Mouse (Mus musculus): Measurements from ENCODE around the gene Galnt6.

The Galnt6 gene

DNA sequence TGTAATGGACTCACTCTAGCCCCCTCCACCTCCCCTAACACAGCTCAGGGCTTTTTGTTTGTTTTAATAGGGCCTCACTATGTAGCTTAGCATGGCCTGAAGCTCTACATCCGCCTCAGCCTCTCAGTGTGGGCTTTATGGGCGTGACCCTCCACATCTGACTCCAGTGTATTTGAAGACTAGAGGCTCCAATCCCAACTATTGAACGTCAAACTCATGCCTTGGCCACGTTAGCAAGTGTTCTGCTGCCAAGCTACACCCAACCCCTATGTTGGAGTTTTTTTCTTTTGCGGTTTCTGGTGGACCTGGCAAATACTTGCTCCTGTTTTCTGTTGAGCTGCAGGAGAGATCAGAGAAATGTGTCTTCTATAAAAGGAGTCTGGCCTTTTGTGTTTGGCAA, 23.9 kb upstream of the Galnt6 start:
- DNase-seq = no peak

DNA sequence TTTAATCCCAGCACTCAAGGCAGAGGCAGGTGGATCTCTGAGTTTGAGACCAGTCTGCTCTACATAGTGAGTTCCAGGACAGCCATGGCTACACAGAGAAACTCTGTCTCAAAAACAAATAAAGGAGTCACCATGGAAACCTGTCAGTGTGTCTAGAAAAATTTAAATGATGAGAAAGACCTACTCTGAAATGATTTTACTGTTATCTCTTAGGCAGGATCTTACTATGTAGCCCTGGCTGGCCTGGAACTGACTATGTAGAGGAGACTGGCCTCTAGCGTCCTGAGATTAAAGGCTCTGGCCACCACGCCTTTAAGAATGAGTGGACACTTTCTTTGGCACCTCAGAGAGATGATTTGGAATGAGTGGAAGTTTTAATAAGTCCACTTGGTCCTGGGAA, 23.3 kb upstream of the Galnt6 start:
- DNase-seq = no peak

DNA sequence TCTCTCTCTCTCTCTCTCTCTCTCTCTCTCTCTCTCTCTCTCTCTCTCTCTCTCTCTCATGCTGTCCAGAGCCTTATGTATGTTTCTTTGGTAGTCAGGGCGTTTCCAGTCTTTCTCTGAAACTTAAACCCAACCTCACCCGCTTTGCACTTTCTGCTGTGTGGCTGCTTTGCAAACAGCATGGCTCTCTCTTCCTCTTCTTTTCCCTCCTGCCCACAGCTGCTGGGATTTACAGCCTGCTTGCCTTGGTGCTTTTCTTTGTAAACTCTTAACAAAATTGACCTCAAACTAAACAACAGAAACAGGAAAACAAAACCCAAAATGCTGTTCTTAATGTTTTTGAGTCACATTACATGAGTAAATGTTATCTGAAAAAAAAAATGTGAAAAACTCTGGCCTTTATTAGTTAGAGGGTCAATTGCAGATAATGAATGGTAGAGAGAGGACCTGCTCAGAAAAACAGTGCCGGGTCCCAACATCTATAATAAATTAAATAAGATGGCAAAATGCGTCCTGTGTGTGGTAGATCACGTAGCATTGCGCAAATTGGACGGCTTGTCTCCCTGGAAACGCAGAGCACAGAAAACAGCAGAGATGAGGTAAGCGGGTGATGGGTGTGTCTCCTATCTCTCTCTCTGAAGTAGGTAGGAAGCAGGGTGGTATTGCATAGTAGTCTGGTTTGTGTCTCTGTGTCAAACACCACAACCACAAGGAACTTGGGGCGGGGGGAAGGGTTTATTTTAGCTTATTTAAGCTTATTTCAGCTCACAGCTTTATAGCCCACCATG, 20.8 kb upstream of the Galnt6 start:
- DNase-seq = no peak

DNA sequence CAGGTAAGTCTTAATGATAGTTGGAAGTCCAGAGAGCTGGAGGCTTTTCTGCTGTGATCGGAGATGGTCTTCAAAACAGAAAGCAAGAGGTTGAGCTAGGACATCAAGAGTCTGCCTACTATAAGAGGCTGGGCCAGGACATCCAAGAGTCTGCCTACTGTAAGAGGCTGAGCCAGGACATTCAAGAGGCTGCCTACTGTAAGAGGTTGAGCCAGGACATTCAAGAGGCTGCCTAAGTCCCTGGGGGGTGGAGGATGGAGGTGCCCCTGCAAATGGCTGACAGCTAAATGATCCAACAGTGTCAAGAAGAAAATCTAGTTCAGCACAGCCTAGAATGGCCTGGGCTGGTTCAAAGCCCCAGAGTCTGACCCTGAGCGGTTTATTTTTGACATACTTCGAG, 19.4 kb upstream of the Galnt6 start:
- DNase-seq = no peak

DNA sequence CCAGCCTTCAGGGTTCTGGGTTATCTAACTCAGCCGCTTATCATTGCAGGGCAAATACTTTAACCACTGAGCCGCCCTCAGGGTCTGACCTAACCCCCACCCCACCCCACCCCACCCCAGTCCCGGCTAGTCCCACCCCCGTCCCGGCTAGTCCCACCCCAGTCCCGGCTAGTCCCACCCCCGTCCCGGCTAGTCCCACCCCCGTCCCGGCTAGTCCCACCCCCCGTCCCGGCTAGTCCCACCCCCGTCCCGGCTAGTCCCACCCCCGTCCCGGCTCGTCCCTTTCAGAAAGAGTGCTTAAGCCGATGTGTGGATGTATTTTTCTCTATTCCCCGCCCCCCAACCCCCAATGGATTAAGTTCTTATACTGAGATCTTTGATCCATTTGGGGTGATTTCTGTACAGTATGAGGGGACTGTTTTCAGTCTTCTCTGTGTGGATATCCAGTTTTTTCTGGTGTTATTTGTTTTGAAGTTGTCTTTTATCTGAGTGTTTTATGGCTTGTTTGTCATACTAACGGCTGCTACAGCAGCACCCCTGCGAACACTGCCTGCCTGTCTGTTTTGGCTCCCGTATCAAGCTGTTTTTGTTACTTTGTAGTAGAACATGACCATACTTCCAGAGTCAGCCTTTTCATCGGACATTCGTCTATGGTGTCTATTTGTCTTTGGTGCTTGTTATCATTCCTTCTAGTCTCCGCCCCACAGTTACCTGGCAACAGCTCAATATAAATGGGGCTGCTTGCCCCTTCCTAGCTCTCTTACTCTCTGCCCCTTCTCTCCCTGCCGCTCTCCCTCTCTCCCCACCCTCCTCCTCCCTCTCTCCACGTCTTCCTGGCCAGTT, 18.2 kb upstream of the Galnt6 start:
- no peak for DNase-seq

DNA sequence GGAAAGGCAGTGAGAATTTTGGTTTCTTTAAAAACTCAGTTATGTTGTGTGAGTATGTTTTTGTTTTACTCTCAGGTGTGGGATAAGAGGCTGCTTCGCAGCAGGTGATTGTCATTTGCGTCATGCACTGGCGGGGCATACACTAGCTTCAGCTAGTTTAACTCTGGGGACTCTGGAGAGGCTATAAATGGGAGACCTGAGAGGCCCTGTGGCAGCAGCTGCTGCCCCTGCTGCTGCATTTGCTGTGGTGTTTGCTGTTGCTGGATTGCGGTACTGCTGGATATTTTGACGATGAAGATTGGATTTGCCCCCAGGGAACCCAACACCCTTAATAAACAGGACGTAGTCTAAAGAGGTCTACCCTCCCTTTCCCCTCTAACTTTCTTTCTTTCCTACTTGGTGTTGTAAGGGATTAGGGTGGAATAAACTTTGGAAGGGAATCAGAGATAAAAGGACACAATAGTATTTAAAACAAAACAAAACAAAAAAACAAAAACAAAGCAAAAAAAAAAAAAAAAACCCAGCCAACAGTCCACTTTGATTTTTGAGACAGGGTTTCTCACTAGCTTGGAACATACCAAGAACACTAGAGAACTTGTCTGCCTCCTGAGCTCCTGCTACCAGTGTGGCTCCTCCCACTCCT, 17.4 kb upstream of the Galnt6 start:
- no peak for DNase-seq

DNA sequence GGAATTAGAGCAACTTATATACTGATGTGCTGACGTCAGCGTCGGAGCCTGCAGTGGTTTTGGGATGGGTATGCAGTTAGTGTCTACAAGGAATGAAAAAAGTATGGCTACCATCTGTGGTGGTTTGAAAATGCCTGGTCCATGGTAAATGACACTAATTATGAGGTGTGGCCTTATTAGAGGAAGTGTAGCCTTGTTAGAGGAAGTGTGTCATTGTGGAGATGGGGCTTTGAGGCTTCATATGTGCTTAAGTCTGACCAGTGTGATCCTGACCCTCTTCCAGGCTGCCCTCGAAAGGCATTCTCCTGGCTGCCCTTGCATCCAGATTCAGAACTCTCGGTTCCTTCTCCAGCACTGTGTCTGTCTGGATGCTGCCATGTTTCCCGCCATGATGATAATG, 14.1 kb upstream of the Galnt6 start:
- no peak for DNase-seq

DNA sequence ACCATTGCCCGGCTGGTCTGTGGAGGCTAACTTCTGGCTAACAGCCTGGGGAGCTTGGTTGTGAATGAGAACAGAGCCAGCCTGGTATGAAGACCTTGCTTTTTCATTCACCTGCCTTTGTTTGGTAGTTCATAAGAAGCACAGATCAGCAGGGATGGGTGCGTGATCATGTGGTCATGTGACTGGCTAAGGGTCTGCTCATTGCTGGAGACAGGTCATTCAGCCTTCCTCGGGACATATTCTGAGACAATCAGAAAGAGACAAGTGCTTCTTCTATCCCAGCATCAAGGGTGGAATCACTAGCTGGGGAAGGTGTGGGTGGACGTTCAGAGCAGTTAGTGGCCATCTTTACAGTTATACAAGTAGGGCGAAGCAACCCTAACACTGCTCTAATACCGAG, 10.3 kb upstream of the Galnt6 start:
- no peak for DNase-seq

DNA sequence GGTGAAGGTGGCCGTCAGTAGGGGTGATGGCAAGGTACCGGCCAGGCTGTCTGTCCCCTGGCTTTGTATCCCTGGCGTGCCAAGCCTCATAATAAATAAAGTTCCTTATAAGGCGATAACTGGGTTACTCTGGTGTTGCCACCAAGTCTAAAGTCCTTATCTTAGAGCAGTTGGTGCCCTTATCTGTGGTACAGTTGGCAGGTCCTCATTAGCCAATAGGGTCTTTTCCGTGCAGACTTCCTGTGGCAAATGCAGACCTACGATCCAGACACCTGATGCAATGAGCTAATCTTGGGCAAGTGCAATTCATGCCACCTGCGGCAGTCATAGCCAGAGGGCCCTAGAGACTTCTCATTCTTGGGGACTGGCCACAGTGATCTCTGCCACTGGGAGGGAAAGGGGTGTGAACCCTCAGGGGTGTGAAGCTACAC, 9.2 kb upstream of the Galnt6 start:
- DNase-seq = no peak

DNA sequence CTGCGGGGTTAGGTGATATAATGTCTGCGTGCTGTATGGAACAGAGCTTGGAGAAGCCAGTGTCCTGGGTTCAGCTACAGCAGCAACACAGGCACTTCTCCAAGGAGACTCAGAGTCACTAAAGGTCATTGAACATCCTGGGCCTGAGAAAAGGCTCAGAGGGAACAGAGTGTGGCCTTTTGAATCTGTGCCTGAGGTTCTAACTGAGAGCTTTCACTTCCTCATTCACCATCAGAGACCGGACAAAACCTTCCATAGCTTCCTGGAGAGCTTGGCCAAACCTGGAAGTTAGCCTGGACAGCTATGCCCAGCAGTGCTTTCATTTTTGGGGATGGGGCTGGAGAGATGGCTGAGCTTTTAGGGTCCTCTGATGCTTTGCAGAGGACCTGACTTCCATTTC, 8.5 kb upstream of the Galnt6 start:
- no peak for DNase-seq

DNA sequence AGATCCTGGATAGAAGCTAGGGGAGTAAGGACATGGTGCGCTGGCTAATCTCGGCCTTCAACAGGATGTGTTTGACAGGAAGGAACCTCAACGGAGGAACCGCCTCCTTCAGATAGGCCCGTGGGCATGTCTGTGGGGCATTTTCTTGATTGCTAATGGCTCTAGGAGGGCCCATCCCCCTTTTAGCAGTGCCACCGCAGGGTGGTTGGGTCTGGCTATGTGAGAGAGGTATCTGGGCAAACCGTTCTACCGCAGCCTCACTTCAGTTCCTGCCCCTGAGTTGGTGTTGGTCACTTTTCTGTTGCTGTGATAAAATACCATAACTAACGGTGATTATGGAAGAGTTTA, 6.8 kb upstream of the Galnt6 start:
- DNase-seq = no peak

DNA sequence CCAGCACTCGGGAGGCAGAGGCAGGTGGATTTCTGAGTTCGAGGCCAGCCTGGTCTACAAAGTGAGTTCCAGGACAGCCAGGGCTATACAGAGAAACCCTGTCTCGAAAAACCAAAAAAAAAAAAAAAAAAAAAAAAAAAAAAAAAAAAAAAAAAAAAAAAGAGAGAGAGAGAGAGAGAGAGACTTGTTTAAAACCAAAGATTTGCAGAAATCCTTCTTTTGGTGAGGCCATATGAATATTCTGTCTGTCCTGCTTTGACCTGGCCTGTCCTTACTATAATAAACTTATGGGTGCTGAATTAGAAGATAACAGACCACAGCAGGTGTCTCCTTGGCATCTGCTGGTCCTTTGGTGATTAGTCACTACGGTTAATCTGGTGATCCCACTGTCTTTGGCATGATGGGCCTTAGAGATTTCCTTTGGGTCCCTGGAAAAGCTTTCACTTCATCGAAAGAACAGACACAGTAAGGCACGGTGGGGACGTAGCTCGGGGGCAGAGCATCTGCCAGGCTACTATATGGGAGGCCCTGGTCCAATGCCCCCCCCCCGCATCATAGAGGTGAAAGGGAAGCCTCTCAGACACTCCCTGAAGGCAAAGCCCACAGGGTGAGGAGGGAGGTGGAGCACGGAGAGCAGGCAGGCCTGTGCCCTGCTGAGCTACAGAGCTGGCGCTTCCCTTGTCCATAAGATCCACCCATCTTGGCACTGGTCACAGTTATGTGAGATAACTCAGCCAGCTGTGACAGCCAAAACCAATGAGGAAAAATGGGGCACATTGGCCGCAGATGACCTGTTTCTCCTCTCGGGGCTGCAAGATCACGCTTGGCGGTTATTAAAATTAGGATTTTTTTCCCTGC, 6.1 kb upstream of the Galnt6 start:
- DNase-seq = no peak

DNA sequence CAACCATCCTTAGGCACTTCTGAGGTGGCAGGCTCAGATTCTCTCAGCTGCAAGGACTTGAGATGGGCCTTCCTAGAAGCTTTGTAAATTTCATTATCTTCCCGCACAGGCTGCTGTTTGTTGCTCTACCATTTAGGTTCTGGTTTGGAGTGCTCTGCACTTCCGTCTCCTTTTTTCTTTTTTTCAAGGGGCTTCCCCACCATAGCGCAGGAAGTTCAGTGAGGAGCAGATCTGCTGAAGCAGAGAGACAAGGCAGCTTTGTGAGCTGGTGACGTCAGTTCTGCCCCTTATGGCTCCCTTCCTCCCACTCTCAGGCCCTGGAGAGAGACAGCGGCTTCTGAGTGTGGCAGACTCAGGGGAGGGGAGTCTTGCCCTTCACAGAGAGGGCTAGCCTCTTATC, 3.4 kb upstream of the Galnt6 start:
- no peak for DNase-seq

DNA sequence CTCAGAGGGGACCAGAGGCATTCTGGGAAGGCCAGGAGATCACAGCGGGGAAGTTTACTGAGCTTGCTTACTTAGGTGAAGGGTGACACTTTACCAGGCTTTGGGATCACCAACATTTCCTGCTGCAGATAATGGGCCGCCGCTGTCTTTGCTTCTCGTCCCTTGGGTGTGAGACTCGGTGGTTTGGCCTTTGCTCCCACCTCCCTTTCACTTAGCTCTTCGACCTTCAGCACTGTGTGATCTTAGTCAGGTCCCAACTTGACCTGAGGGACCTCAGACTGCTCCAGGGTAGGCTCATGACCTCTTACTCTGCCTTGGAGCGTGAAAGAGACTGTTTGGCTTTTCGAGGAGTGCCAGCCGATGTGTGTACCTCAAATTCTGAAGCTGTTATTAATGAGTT, 1.9 kb upstream of the Galnt6 start:
- no peak for DNase-seq

DNA sequence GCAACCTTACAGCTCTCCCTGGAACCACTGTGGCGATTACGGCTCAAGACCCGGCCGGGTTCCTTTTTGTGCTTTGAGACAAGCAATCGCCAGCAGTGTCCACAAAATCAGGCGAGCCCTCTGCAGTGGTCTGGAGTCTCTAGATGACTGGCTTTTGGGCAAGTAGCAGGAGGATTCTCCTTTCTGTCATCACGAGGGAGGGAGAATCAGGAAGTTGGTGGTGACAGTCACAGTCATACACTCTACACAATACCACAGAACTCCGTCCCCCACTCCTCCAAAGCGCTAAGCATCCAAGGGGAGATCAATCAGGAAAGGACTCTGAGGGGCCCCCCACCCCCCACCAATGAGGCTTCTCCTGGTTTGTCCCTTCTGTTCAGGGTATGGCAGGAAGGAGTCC, 590 bp downstream of the Galnt6 start:
- no peak for DNase-seq

DNA sequence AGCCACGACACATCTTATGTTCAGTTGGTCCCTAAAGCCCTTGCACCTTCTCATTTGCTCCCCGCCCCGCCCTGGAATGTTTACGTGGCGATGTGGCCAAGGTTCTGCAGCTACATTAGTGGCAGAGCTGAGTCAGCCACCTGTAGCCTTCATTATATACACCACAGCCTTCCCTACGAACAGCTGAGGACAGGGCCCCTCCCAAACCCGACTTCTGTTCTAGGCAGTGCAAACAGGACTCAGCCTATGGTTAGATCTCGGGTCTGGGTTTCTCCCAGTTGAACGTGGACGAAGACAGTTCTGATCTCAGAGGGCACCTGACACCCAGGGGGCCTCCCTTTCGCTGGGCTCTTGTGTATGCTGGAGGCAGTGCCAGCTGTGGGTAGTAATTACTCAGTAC, 1.3 kb downstream of the Galnt6 start:
- no peak for DNase-seq

DNA sequence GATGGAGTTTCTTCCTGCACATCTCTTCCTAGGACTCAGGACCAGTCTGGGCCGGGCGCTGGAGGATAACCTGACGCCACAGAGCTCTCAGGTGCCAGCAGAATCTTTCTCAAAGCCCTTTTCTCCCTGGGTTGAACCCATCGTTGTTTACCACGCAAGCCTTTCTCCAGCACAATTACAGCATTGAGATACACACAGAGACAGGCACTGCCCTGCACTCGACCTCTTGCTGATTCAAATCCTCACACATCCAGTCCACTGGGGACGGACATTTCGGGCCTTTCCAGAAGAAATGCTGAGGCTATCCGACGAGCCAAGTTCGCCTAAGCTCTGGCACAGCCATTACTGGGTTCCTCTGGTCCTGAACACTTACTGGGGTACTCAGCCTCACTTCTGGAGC, 2.5 kb downstream of the Galnt6 start:
- DNase-seq = no peak

DNA sequence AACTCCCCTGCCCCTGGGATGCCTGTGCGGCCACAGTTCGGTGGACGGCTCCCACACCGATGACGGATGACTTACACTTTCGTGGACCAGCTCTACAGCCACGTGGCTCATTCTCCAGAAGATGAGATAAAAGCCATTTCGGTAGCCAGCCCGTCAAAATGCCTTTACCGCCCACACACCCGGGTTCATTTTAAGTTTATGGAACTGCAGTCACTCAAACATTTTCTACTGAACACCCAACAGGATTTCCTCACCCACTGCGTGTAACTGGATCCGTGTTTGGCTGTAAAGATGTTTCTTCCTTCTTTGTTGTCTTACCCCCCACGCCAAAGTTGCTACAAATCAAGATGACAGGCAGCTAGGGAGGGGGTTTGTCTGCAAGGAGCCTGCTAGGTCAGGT, 5.7 kb downstream of the Galnt6 start:
- DNase-seq = no peak

DNA sequence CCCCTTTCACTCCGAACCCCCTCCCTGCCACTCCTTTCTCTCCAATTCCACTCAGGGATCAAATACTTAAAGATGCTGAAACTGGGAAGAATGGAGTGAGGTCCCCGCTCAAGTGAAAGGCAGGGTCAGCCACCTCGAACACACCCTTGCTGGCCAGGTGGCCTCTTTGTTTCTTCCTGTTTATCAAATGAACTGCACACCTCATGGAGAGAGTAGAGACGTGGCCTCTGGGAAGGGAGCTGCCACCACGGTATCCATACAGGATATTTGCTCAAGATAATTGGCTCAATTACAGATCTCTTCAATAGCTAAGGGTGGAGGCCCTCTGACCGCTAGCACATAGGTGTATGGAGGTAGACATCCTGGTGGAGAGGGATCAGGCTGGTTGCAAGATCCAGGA, 6.6 kb downstream of the Galnt6 start:
- no peak for DNase-seq

DNA sequence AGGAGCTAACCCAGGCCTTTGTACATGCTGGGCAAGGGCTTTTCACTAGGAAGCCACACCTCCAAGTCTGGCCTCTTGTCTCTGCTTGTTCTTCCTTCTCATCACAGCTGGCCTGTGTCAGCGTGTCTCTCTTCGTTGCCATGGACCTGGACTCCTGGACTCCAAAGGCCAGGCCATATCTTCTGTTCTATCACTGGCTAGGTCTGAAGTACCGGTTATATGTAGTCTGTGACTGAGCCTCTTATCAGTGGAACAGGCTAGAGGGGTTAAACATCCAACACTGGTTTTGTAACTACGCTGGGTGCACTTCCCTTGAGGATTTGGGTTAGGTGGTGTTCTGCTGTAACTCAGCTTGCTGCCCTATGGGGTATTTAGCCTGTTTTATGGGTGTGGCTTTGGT, 7.2 kb downstream of the Galnt6 start:
- no peak for DNase-seq

DNA sequence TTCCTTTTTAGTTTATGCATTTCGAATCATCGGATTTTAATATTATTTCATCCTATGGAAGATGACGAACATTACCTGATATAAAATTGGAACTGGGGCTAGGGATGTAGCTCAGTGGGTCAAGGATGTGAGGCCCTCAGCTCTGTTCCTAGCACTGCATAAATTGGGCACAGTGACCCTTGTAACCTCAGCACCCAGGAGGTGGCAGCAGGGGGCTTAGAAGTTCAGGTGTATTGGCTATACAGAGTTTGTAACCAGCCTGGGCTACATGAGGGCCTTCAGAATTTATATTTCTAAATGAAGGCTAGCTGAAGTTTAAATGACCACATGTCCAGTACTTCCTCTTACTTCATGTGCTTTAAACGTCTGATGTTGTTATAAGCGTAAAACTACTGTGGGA, 7.7 kb downstream of the Galnt6 start:
- no peak for DNase-seq

DNA sequence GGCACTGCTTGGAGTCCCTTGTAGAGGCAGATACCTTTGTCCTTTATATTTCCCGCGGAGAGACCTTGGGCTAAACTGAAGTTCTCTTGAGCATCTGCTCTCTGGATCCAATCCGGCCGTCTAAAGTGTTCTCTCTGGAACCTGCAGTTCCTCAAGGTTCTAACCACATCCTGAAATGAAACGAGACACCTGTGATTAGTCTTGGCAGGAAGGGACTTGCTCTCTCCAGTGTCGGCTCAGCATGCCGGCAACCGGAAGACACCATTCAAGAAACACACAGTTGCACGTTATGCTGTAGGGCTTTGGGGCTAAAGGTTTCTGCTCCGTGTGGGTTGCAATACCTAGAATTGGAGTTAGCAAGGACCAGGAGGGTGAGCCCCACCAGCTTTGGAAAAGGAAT, 9.1 kb downstream of the Galnt6 start:
- DNase-seq = no peak

DNA sequence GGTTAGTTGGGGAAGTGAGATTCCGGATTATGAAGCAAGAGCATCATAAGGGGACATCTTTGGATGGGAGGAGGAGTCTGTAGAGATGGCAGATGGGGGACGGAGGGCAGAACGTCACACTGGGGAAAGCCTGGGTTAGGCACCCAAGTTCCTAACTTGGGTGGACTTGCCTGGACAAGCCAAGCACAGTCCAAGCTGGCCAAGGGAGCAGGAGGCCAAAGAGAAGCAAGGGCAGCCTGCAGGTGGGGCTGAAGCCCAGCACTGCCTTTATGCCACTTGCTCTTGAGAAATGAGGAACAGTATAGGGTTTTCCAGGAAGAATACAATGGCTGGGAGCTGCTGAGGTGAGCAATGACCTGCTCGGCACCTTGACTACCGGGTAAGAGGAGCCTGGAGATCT, 10.0 kb downstream of the Galnt6 start:
- no peak for DNase-seq

Data from right cerebral cortex, postnatal 4 days (tissue).